Mouse (Mus musculus): ENCODE results near the gene Angptl7.

DNA sequence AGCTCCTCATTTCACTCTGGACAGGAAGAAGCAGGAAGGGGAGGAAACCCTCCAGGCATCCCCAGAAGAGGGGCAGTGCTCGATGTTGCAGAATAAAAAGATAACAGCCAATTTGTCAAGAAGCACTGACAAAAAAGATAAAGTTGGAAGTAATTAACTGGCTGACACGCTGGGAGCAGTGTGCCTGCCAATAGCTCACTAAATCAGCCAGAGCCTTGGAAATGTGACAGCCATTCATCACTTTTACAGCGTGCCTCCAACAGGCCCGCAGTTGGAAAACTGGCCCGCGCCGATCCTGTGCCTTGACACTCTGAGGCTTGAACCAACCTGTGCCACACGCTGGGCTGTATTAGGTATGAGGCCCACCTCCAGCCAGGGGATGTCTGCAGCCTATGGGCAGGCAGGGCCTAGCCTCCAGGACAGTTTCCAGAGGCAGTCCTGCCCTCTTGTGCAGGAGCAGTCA is 4.3 kb upstream of the Angptl7 start:
- TF ChIP-seq EP300 (IDR thresholded peaks at IDR 0.05) = no peak
- TF ChIP-seq CTCF (IDR thresholded peaks at IDR 0.05) = no peak

Measured in lung, postnatal 0 days (tissue).